Mouse (Mus musculus) mouse embryonic stem cell (cell line): ENCODE measurements around the gene Cdca5.

Source experiments
- in situ Hi-C, 2 experiments: fragments of 300-500 bp; cut with MboI; formaldehyde crosslinking; loops; 1 replicate in 1 of 2; 3 replicates in 1 of 2; pipeline ENCODE4 v1.14.3; 2019 to 2020; ENCODE audit warnings: low sequenced_read_pairs in 2 of 2, low pct_unique_long_range_greater_than_20kb in 1 of 2, mixed read lengths in 1 of 2; ENCODE audit not compliant: unreplicated experiment in 1 of 2

Cdca5 gene

GRCm38 (mm10) chr19:6058513-6058912, 26.3 kb upstream of the Cdca5 start:
- in situ Hi-C loops = no loop called here

- in situ Hi-C loops = no loop called here
These were observed 25.8 kb upstream of the Cdca5 start for GRCm38 (mm10) chr19:6058966-6059365.

GRCm38 (mm10) chr19:6061021-6061533, 23.7 kb upstream of the Cdca5 start, which contains the start of gene Znhit2:
Gene Znhit2, plus strand, starts transcription at chr19:6061192.
- in situ Hi-C loops = no loop called here

- in situ Hi-C loops = no loop called here
These were observed 23.0 kb upstream of the Cdca5 start for GRCm38 (mm10) chr19:6061641-6062302.

GRCm38 (mm10) chr19:6062418-6062817, 22.4 kb upstream of the Cdca5 start:
- in situ Hi-C loops = no loop called here

- in situ Hi-C loops = no loop called here
These were observed 21.7 kb upstream of the Cdca5 start for GRCm38 (mm10) chr19:6063081-6063480.

- in situ Hi-C loops = no loop called here
These were observed 18.2 kb upstream of the Cdca5 start for GRCm38 (mm10) chr19:6066571-6066970.

GRCm38 (mm10) chr19:6067011-6067723, 17.6 kb upstream of the Cdca5 start:
- in situ Hi-C loops = no loop called here

- in situ Hi-C loops = no loop called here
These were observed 16.9 kb upstream of the Cdca5 start, which contains the start of gene Tm7sf2 for GRCm38 (mm10) chr19:6067724-6068415. Gene Tm7sf2, minus strand, starts transcription at chr19:6068373.

- in situ Hi-C loops = no loop called here
These were observed 15.8 kb upstream of the Cdca5 start for GRCm38 (mm10) chr19:6068951-6069350.

GRCm38 (mm10) chr19:6069851-6070250, 14.9 kb upstream of the Cdca5 start:
- in situ Hi-C loops = no loop called here

- in situ Hi-C loops = no loop called here
These were observed 14.1 kb upstream of the Cdca5 start for GRCm38 (mm10) chr19:6070571-6071250.

- in situ Hi-C loops = no loop called here
These were observed 13.5 kb upstream of the Cdca5 start for GRCm38 (mm10) chr19:6071261-6071660.

GRCm38 (mm10) chr19:6073889-6074288, 10.9 kb upstream of the Cdca5 start:
- in situ Hi-C loops = no loop called here

GRCm38 (mm10) chr19:6076564-6077393, 8.0 kb upstream of the Cdca5 start, which contains the start of gene Vps51:
Gene Vps51, minus strand, starts transcription at chr19:6077231.
- in situ Hi-C loops = no loop called here

- in situ Hi-C loops = no loop called here
These were observed 4.8 kb upstream of the Cdca5 start, which contains the start of gene Tmem262 for GRCm38 (mm10) chr19:6079983-6080480. Gene Tmem262, plus strand, starts transcription at chr19:6080033.

- in situ Hi-C loops = no loop called here
These were observed 2.6 kb upstream of the Cdca5 start, which contains the start of gene Gm28374 for GRCm38 (mm10) chr19:6082156-6082555. Gene Gm28374, minus strand, starts transcription at chr19:6082256.
